Mouse (Mus musculus): ENCODE data around the gene Opa1. TPM values are rescaled to one million over a fixed set of nuclear protein-coding genes. Genes with fewer than 3 reads are reported as not detected.

The Opa1 gene
- total RNA-seq, 2 experiments from 2014 or later, result 132 to 142 TPM

- intact Hi-C loops (cut with DNase I), result no loop called here
- no peak for DNase-seq
Observed at GRCm38 (mm10) chr16:29684111-29684510, 105.0 kb downstream of the Opa1 start.

- intact Hi-C loops (cut with DNase I), result no loop called here
Observed at GRCm38 (mm10) chr16:29684641-29685040, 105.5 kb downstream of the Opa1 start.

GRCm38 (mm10) chr16:29686141-29686540 is 107.0 kb downstream of the Opa1 start:
- DNase-seq, result no peak

More at GRCm38 (mm10) chr16:29684641-29685040, 105.5 kb downstream of the Opa1 start:
- no peak for DNase-seq

GRCm38 (mm10) chr16:29687987-29688885 is 109.1 kb downstream of the Opa1 start:
- DNase-seq, result no peak
- intact Hi-C loops (cut with DNase I), result no loop called here

More at GRCm38 (mm10) chr16:29686141-29686540, 107.0 kb downstream of the Opa1 start:
- intact Hi-C loops (cut with DNase I), result no loop called here

GRCm38 (mm10) chr16:29689187-29689819 is 110.2 kb downstream of the Opa1 start:
- DNase-seq, result no peak
- intact Hi-C loops (cut with DNase I), result no loop called here

GRCm38 (mm10) chr16:29693025-29693682 is 114.0 kb downstream of the Opa1 start:
- intact Hi-C loops (cut with DNase I), result no loop called here
- DNase-seq, result no peak

- intact Hi-C loops (cut with DNase I), result no loop called here
Observed at GRCm38 (mm10) chr16:29693791-29694419, 114.8 kb downstream of the Opa1 start.

GRCm38 (mm10) chr16:29694420-29694959 is 115.4 kb downstream of the Opa1 start:
- no peak for DNase-seq
- intact Hi-C loops (cut with DNase I), result no loop called here

More at GRCm38 (mm10) chr16:29693791-29694419, 114.8 kb downstream of the Opa1 start:
- no peak for DNase-seq

Other genes with a start within 250 kb of the Opa1 start
- not detected for gene Atp13a5, start 200.6 kb upstream of the Opa1 start, total RNA-seq (2021)
- gene Atp13a4, start 34.5 kb upstream of the Opa1 start, total RNA-seq (2021), result not detected

All from heart, postnatal 14 days (tissue).